Mouse (Mus musculus) liver, embryonic 14.5 days (tissue): ENCODE measurements around the gene Eya2. TPM values are rescaled to one million over a fixed set of nuclear protein-coding genes. Genes with fewer than 3 reads are reported as not detected.

ENCODE experiments used
- ATAC-seq: fragments of 200-750 bp; cut with Nextera tagmentation; 2 replicates; pipeline ENCODE4 v1.8.0; 2017; ENCODE audit warnings: moderate number of reproducible peaks, mild to moderate bottlenecking, moderate library complexity; ENCODE audit not compliant: insufficient read depth
- DNase-seq, 3 experiments: peaks; one replicate each; pipeline ENCODE4 v3.0.0-alpha.2; 2012 to 2013; ENCODE audit warnings: low read depth in 3 of 3, low spot score in 3 of 3
- H3K27ac ChIP-seq: fragments of 300-500 bp; sonication (generic); 2 replicates; pipeline ENCODE4 v1.5.1; 2014; ENCODE audit warnings: moderate library complexity, mild to moderate bottlenecking, control low read depth, inconsistent platforms
- H3K27me3 ChIP-seq: fragments of 300-500 bp; sonication (generic); 2 replicates; pipeline ENCODE4 v1.6.1; 2014; ENCODE audit warnings: mild to moderate bottlenecking, low read length, moderate library complexity; ENCODE audit not compliant: control insufficient read depth, insufficient read depth
- H3K36me3 ChIP-seq: fragments of 300-500 bp; sonication (generic); replicated peaks from 2 replicates; pipeline ENCODE4 v1.6.1; 2014; ENCODE audit warnings: low read depth; ENCODE audit not compliant: control insufficient read depth, insufficient read depth
- H3K4me1 ChIP-seq, 2 experiments: fragments of 200-500 bp in 1 of 2; fragments of 300-500 bp in 1 of 2; sonication (generic) in 1 of 2; replicated peaks; 2 replicates each; pipeline ENCODE4 v1.6.1; 2012 to 2014; ENCODE audit warnings: antibody characterized with exemption in 1 of 2, inconsistent platforms in 1 of 2, low read length in 1 of 2; ENCODE audit not compliant: control insufficient read depth in 2 of 2, insufficient read depth in 2 of 2
- H3K4me2 ChIP-seq: fragments of 300-500 bp; sonication (generic); 2 replicates; pipeline ENCODE4 v1.6.1; 2014; ENCODE audit warnings: low read depth, mild to moderate bottlenecking, control low read depth, moderate library complexity
- H3K4me3 ChIP-seq, 2 experiments: fragments of 200-500 bp in 1 of 2; fragments of 300-500 bp in 1 of 2; sonication (generic) in 1 of 2; 2 replicates each; pipeline ENCODE4 v1.5.1; 2012 to 2014; ENCODE audit warnings: low read depth in 2 of 2, low read length in 2 of 2, mild to moderate bottlenecking in 2 of 2, control low read depth in 1 of 2, inconsistent platforms in 1 of 2, moderate library complexity in 1 of 2; ENCODE audit not compliant: insufficient read depth in 1 of 2
- H3K9ac ChIP-seq: fragments of 300-500 bp; sonication (generic); replicated peaks from 2 replicates; pipeline ENCODE4 v1.6.1; 2014; ENCODE audit warnings: mild to moderate bottlenecking, control low read depth, moderate library complexity
- H3K9me3 ChIP-seq: fragments of 300-500 bp; sonication (generic); 2 replicates; pipeline ENCODE4 v1.6.1; 2016; ENCODE audit warnings: low read length, mixed read lengths; ENCODE audit not compliant: control insufficient read depth
- CTCF ChIP-seq: IDR thresholded peaks from 2 replicates; pipeline ENCODE4 v1.5.1; 2016; ENCODE audit warnings: antibody characterized with exemption, low read depth, control low read depth
- EP300 ChIP-seq: IDR thresholded peaks from 2 replicates; pipeline ENCODE4 v1.6.1; 2016; ENCODE audit warnings: antibody characterized with exemption, low read depth
- whole genome bisulfite sequencing: fragments of 180-500 bp; shearing (Covaris S2); extraction: QIAGEN DNeasy Blood & Tissue Kit; methylation state at CpG from one replicate; pipeline ENCODE4 v1.1.7; 2014; ENCODE audit not compliant: insufficient replicate concordance; 5-methylcytosine and 5-hydroxymethylcytosine counted together
- polyA plus RNA-seq, 2 experiments: library from polyadenylated mRNA; depleted of rRNA in 1 of 2; stranded (reverse) in 1 of 2; unstranded in 1 of 2; fragments of >200 nt; fragmentation: Nextera tagmentation in 1 of 2; extraction: Ambion mirVana in 1 of 2; gene quantifications; 2 replicates each; pipeline versions ENCODE4 v1.2.1 to v1.2.3; 2012 to 2014

Eya2 gene
- polyA plus RNA-seq, 2 experiments, result 0.13 to 0.16 TPM

DNA sequence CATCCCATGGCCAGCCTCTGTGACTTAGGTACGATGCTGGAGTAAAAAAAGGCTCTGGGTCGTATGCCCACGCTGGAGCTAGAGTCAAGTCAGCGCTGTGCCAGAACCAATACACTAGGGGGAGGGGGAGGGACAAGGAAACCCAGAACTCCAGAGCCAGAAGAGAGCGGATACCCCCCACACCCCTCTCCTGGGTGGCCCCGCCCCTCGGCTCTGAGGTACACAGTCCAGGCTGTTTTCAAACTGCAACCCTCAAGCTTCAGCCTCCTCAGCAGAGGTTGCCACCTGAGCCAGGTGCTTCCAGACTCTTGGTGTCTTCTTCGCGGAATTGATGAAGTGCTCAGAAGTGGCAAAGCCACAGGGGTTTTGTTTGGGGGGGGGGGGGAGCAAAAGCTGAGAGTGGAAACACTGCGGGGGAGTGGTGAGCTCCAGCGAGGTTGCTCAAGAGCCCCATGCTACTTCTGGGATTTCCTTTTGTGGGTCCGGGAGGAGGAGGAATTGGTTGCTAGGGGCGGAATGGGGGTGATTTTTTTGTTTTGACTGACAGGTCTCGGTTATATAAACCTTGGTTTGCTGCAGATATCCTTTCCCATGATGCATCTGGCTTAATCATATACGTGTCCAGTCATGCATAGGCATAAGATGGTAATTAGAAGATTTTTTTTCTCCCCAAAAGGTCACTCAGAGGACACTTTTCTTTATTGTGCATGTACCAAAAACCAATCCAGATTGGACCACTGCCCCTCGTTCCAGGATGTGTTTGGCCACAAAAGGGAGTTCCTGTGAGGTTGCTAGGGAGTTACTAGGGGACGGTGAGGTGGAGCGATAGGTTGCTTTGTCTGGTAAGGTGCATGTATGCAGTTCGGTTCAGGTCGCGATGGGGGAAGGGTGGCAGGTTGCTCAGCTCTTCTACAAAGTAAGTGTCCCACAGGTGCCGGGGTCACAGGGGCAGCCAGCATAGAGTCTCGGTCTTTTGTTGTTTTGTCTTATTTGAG, 122.6 kb downstream of the Eya2 start:
- TF ChIP-seq EP300, result no peak
- no peak for TF ChIP-seq CTCF
- no peak overlapping the region for H3K4me2 ChIP-seq
- 51% methylated on average over 21 of the region's 23 CpGs for WGBS
- no peaks in the 10 kb centered on the region for H3K36me3 ChIP-seq
- H3K9me3 ChIP-seq, result no peaks in the 10 kb centered on the region
- no peak overlapping the region for H3K9ac ChIP-seq
- H3K27me3 ChIP-seq, result no peaks in the 10 kb centered on the region
- no peak overlapping the region for H3K27ac ChIP-seq
- H3K4me3 ChIP-seq, result no peak overlapping the region
- no peak for ATAC-seq
- no peak for DNase-seq
- no peaks in the 10 kb centered on the region for H3K4me1 ChIP-seq

DNA sequence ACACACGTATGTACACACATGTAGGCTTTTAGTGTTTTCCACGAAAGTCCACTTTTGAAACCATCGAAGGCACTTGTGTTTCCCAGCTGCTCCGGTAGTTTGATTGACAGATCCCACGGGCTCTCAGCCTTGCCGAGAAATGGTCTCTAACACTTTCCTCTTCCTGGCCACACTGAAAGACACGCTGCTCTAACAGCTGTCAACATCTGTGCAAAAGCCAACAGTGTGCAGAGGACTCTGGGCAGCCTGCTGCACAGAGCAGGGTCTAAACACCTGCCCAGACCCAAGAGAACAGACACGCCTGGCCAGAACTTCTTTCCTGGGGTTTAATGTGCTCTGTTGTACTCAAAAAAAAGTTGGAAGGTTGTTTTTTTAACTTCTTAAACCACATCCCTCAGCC, 124.5 kb downstream of the Eya2 start:
- TF ChIP-seq EP300 (no peak), CTCF (no peak)
- no peak overlapping the region for H3K27ac ChIP-seq
- H3K36me3 ChIP-seq, result no peaks in the 10 kb centered on the region
- no peak overlapping the region for H3K9ac ChIP-seq
- H3K4me2 ChIP-seq, result no peak overlapping the region
- H3K9me3 ChIP-seq, result no peaks in the 10 kb centered on the region
- no peak overlapping the region for H3K4me3 ChIP-seq
- DNase-seq, result no peak
- no peak for ATAC-seq
- WGBS, result 55% methylated on average over 8 of the region's 8 CpGs
- H3K4me1 ChIP-seq, result no peaks in the 10 kb centered on the region
- no peaks in the 10 kb centered on the region for H3K27me3 ChIP-seq

DNA sequence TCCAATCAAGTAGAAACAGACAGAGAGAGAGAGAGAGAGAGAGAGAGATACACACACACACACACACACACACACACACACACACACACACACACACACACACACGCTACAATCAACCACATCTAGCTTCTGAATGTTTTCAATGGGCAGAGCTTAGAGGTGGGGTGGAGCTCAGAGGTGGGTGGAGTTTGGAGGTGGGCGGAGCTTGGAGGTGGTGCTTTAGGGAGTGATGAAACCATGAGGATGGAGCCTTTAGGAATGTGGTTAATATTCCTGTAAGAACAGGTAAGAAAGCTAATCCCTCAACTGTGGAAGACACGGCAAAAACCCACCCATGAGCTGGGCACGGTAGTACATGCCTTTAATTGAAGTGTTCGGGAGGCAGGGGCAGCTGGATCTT, 127.1 kb downstream of the Eya2 start:
- Histone ChIP-seq H3K4me3 (no peak overlapping the region), H3K27me3 (no peaks in the 10 kb centered on the region), H3K27ac (no peak overlapping the region), H3K4me1 (no peaks in the 10 kb centered on the region), H3K9me3 (no peaks in the 10 kb centered on the region), H3K9ac (no peak overlapping the region), H3K4me2 (no peak overlapping the region), H3K36me3 (no peaks in the 10 kb centered on the region)
- no peak for TF ChIP-seq CTCF
- TF ChIP-seq EP300, result no peak
- DNase-seq, result no peak
- 68% methylated on average over 5 of the region's 5 CpGs for WGBS
- ATAC-seq, result no peak

DNA sequence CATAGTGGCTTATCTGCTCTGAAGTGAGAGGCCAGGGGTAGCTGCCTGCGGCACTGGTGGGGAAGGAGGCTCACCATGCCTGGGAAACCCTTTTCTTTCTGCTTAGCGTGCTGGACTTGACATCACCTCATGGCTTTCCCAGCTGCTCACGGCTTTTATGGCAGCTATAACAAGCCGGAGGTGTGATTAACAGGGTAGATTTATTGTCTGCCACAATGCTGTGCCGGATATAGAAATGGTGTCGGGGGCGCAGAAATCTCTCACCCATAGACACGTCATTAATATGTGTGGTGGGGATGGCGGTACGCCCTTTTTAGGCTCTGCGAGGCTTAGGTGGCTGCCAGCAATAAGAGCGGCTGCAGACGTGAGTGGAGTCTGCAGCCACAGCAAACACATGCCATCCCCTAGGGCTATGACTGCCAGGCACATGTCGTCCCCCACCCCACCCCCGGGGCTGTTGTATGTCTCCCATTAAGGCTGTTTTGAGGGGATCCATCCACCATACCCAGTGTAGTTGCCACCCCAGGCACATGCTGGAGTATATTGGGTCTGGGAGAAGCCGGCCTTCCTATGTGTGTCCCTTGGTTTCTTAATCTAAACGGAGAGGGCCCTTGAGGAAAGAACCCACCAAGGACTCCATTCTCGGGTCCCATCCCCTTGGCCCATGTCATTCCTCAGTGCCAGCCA, 137.9 kb downstream of the Eya2 start:
- no peak overlapping the region for H3K9ac ChIP-seq
- no peaks in the 10 kb centered on the region for H3K9me3 ChIP-seq
- H3K27me3 ChIP-seq, result no peaks in the 10 kb centered on the region
- no peaks in the 10 kb centered on the region for H3K4me1 ChIP-seq
- no peak for TF ChIP-seq CTCF
- no peak for TF ChIP-seq EP300
- ATAC-seq, result no peak
- DNase-seq, result no peak
- H3K36me3 ChIP-seq, result no peaks in the 10 kb centered on the region
- no peak overlapping the region for H3K4me3 ChIP-seq
- 65% methylated on average over 18 of the region's 18 CpGs for WGBS
- H3K4me2 ChIP-seq, result no peak overlapping the region
- no peak overlapping the region for H3K27ac ChIP-seq

DNA sequence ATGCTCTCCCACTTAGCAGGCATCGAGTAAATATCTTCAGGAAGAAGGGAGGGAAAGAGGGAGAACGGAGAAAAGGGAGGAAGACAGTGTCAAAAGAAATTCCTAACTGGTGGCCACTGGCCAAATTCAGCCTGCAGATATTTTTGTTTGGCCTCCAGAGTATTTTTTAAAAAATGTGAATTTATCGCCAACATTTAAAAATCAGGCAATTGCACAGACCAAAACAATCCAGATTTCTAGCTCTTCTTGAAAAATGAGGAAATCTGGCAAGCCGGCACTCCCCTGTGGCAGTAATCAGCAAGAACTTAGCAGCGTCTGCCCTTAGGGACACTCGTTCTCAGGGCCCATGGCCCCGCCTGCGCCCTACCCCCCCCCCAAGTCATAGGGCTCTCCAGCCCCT, 138.9 kb downstream of the Eya2 start:
- no peaks in the 10 kb centered on the region for H3K27me3 ChIP-seq
- H3K27ac ChIP-seq, result no peak overlapping the region
- no peak overlapping the region for H3K9ac ChIP-seq
- H3K9me3 ChIP-seq, result no peaks in the 10 kb centered on the region
- no peaks in the 10 kb centered on the region for H3K36me3 ChIP-seq
- WGBS, result 72% methylated on average over 8 of the region's 8 CpGs
- DNase-seq, result no peak
- H3K4me1 ChIP-seq, result no peaks in the 10 kb centered on the region
- ATAC-seq, result no peak
- H3K4me3 ChIP-seq, result no peak overlapping the region
- H3K4me2 ChIP-seq, result no peak overlapping the region
- no peak for TF ChIP-seq CTCF
- no peak for TF ChIP-seq EP300
